Mouse (Mus musculus): ENCODE data around the gene Vmn1r21. TPM values are rescaled to one million over a fixed set of nuclear protein-coding genes. Genes with fewer than 3 reads are reported as not detected.
A peak's percentile ranks its signal among the peaks of the same experiment; 100 is the strongest.
"Not testable (repeated sequence)": the region's sequence is repeated elsewhere in the genome, so short reads cannot be mapped to it uniquely, and the experiment has no call there.

Vmn1r21 gene
- total RNA-seq (2017) = not detected in 3 replicates

- no peak for ATAC-seq (replicated peaks; ENCODE audit: insufficient number of reproducible peaks, low FRiP score, low TSS enrichment, poor library complexity, severe bottlenecking)
Observed at GRCm38 (mm10) chr6:57850286-57850685, at the start of gene Vmn1r21. TSS of gene Vmn1r21 (minus strand) at chr6:57850343.

GRCm38 (mm10) chr6:57859043-57860042 lies 9.2 kb upstream of the Vmn1r21 start:
- peak; percentile 93 for ATAC-seq (replicated peaks; ENCODE audit: insufficient number of reproducible peaks, low FRiP score, low TSS enrichment, poor library complexity, severe bottlenecking)

- ATAC-seq (replicated peaks; ENCODE audit: insufficient number of reproducible peaks, low FRiP score, low TSS enrichment, poor library complexity, severe bottlenecking) = not testable (repeated sequence)
Observed at GRCm38 (mm10) chr6:57851177-57851576, 1.0 kb upstream of the Vmn1r21 start.

GRCm38 (mm10) chr6:57839693-57840408 lies 10.3 kb downstream of the Vmn1r21 start:
- no peak for ATAC-seq (replicated peaks; ENCODE audit: insufficient number of reproducible peaks, low FRiP score, low TSS enrichment, poor library complexity, severe bottlenecking)

GRCm38 (mm10) chr6:57825259-57825715 lies 24.9 kb downstream of the Vmn1r21 start:
- 0 out of 2 replicates have a peak, but pooled peaks have one; percentile 6 for ATAC-seq (replicated peaks; ENCODE audit: insufficient number of reproducible peaks, low FRiP score, low TSS enrichment, poor library complexity, severe bottlenecking)

- ATAC-seq (replicated peaks; ENCODE audit: insufficient number of reproducible peaks, low FRiP score, low TSS enrichment, poor library complexity, severe bottlenecking) = peak; percentile 93
Observed at GRCm38 (mm10) chr6:57824422-57825258, 25.5 kb downstream of the Vmn1r21 start, which contains the start of gene Vopp1. TSS of gene Vopp1 (minus strand) at chr6:57825159.

GRCm38 (mm10) chr6:57823461-57823860 lies 26.7 kb downstream of the Vmn1r21 start:
- no peak for ATAC-seq (replicated peaks; ENCODE audit: insufficient number of reproducible peaks, low FRiP score, low TSS enrichment, poor library complexity, severe bottlenecking)

- ATAC-seq (replicated peaks; ENCODE audit: insufficient number of reproducible peaks, low FRiP score, low TSS enrichment, poor library complexity, severe bottlenecking) = no peak
Observed at GRCm38 (mm10) chr6:57822648-57823410, 27.3 kb downstream of the Vmn1r21 start.

GRCm38 (mm10) chr6:57814436-57814940 lies 35.7 kb downstream of the Vmn1r21 start:
- no peak for ATAC-seq (replicated peaks; ENCODE audit: insufficient number of reproducible peaks, low FRiP score, low TSS enrichment, poor library complexity, severe bottlenecking)

- ATAC-seq (replicated peaks; ENCODE audit: insufficient number of reproducible peaks, low FRiP score, low TSS enrichment, poor library complexity, severe bottlenecking) = peak; percentile 63
Observed at GRCm38 (mm10) chr6:57811748-57812730, 38.1 kb downstream of the Vmn1r21 start.

GRCm38 (mm10) chr6:57805218-57806069 lies 44.7 kb downstream of the Vmn1r21 start:
- ATAC-seq (replicated peaks; ENCODE audit: insufficient number of reproducible peaks, low FRiP score, low TSS enrichment, poor library complexity, severe bottlenecking) = no peak

GRCm38 (mm10) chr6:57803130-57803529 lies 47.0 kb downstream of the Vmn1r21 start:
- peak; percentile 78 for ATAC-seq (replicated peaks; ENCODE audit: insufficient number of reproducible peaks, low FRiP score, low TSS enrichment, poor library complexity, severe bottlenecking)

GRCm38 (mm10) chr6:57798986-57799385 lies 51.2 kb downstream of the Vmn1r21 start:
- ATAC-seq (replicated peaks; ENCODE audit: insufficient number of reproducible peaks, low FRiP score, low TSS enrichment, poor library complexity, severe bottlenecking) = no peak

- no peak for ATAC-seq (replicated peaks; ENCODE audit: insufficient number of reproducible peaks, low FRiP score, low TSS enrichment, poor library complexity, severe bottlenecking)
Observed at GRCm38 (mm10) chr6:57796853-57797423, 53.2 kb downstream of the Vmn1r21 start.

GRCm38 (mm10) chr6:57795835-57796234 lies 54.3 kb downstream of the Vmn1r21 start:
- ATAC-seq (replicated peaks; ENCODE audit: insufficient number of reproducible peaks, low FRiP score, low TSS enrichment, poor library complexity, severe bottlenecking) = peak; percentile 66; the same call in 1 of the 2 replicates

All from monocyte, adult 5-6 weeks (primary cell).